Mouse (Mus musculus) stomach, postnatal 0 days (tissue): Measurements from ENCODE around the gene Sppl3. TPM values are rescaled to one million over a fixed set of nuclear protein-coding genes. Genes with fewer than 3 reads are reported as not detected.

Experiments used
- ATAC-seq: fragments of 200-750 bp; cut with Nextera tagmentation; 2 replicates; pipeline ENCODE4 v1.8.0; 2017; ENCODE audit not compliant: low FRiP score, low TSS enrichment
- DNase-seq: peaks from one replicate; pipeline ENCODE4 v3.0.0-alpha.2; 2016; ENCODE audit warnings: low spot score
- H3K27ac ChIP-seq: fragments of 300-500 bp; sonication (generic); replicated peaks from 2 replicates; pipeline ENCODE4 v1.5.1; 2014; ENCODE audit warnings: mild to moderate bottlenecking, control low read depth
- H3K27me3 ChIP-seq: fragments of 300-500 bp; sonication (generic); 2 replicates; pipeline ENCODE4 v1.6.1; 2014; ENCODE audit warnings: low read length; ENCODE audit not compliant: control insufficient read depth, insufficient read depth
- H3K36me3 ChIP-seq: fragments of 300-500 bp; sonication (generic); 2 replicates; pipeline ENCODE4 v1.6.1; 2014; ENCODE audit warnings: low read length, mixed read lengths; ENCODE audit not compliant: control insufficient read depth, insufficient read depth
- H3K4me1 ChIP-seq: fragments of 300-500 bp; sonication (generic); replicated peaks from 2 replicates; pipeline ENCODE4 v1.6.1; 2014; ENCODE audit warnings: antibody characterized with exemption; ENCODE audit not compliant: control insufficient read depth, insufficient read depth
- H3K4me2 ChIP-seq: fragments of 300-500 bp; sonication (generic); replicated peaks from 2 replicates; pipeline ENCODE4 v1.6.1; 2014; ENCODE audit warnings: low read depth, mild to moderate bottlenecking, control low read depth, moderate library complexity
- H3K4me3 ChIP-seq: fragments of 300-500 bp; sonication (generic); 2 replicates; pipeline ENCODE4 v1.5.1; 2014; ENCODE audit warnings: low read depth, low read length, control low read depth
- H3K9ac ChIP-seq: fragments of 300-500 bp; sonication (generic); 2 replicates; pipeline ENCODE4 v1.6.1; 2014; ENCODE audit warnings: mild to moderate bottlenecking, low read length, control low read depth, mixed read lengths
- H3K9me3 ChIP-seq: fragments of 300-500 bp; sonication (generic); 2 replicates; pipeline ENCODE4 v1.6.1; 2016; ENCODE audit warnings: low read length; ENCODE audit not compliant: control insufficient read depth
- CTCF ChIP-seq: IDR thresholded peaks from 2 replicates; pipeline ENCODE4 v1.5.1; 2016; ENCODE audit warnings: antibody characterized with exemption, low read depth, mild to moderate bottlenecking, moderate library complexity
- EP300 ChIP-seq: optimal IDR thresholded peaks from 2 replicates; pipeline ENCODE3; 2016; ENCODE audit warnings: antibody characterized with exemption
- WGBS: fragments of 180-500 bp; shearing (Covaris S2); extraction: QIAGEN DNeasy Blood & Tissue Kit; methylation state at CpG from one replicate; pipeline ENCODE4 v1.1.7; 2014; 5-methylcytosine and 5-hydroxymethylcytosine counted together
- polyA plus RNA-seq: library from polyadenylated mRNA; unstranded; fragments of >200 nt; fragmentation: Nextera tagmentation; extraction: Ambion mirVana; gene quantifications from 2 replicates; pipeline ENCODE4 v1.2.1, GENCODE M21; 2015

Sppl3 gene
- polyA plus RNA-seq, 1 experiment from 2014 or later: 25.2 TPM

DNA sequence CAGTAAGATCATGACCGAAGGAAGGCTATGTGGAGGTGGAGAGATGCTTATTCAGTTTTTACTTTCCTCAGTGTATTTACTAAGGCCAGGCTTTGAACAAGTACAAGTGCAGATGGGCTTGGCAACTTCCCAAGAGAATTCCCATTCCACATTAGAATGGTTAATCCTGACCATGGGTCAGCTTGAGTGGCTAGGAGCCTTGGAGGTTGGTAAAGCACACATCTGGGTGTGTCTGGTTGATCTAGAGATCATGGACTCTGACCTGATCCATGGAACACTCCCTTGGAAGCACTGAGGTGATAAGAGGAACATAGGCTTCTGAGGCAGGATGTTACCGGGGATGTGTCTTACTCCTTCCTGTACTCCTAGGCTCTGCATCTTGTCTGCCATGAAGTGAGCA is 21.7 kb downstream of the Sppl3 start:
- H3K36me3 ChIP-seq: no peaks in the 10 kb centered on the region
- peak; percentile 67; the same call in 1 of the 2 replicates for ATAC-seq
- TF ChIP-seq CTCF (no peak), EP300 (no peak)

DNA sequence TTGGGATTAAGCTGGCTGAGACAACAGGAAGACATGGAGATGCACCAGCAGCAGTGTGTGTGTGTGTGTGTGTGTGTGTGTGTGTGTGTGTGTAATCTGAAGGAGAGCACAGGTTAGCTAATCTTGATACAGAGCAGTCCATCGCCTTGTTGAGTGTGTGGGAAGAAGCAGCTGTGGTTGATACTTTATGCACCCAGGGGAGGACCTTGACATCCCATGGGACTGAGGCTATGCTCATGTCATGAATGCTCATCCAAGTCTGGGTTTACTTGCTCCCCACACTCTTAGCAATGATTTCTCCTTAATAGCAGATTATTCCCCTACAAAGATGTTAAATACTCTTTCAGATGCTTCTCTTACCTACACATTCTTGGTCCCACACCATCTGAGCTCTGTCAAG is 24.3 kb downstream of the Sppl3 start:
- H3K27ac ChIP-seq: no peak overlapping the region
- no peak overlapping the region for H3K4me3 ChIP-seq
- TF ChIP-seq EP300 (no peak), CTCF (no peak)
- no peak for DNase-seq
- 91% methylated on average over 1 of the region's 1 CpGs for WGBS
- H3K36me3 ChIP-seq: no peaks in the 10 kb centered on the region
- H3K27me3 ChIP-seq: no peaks in the 10 kb centered on the region
- no peak overlapping the region for H3K9ac ChIP-seq
- no peak for ATAC-seq
- no peak overlapping the region for H3K4me2 ChIP-seq
- no peaks in the 10 kb centered on the region for H3K9me3 ChIP-seq
- H3K4me1 ChIP-seq: peaks cover 4% of the 10 kb centered on the region; the same call in 1 of the 2 replicates

More for the DNA sequence above, 21.7 kb downstream of the Sppl3 start:
- 88% methylated on average over 2 of the region's 2 CpGs for WGBS
- Histone ChIP-seq H3K27me3 (no peaks in the 10 kb centered on the region), H3K9ac (no peak overlapping the region), H3K4me3 (no peak overlapping the region), H3K4me2 (no peak overlapping the region), H3K27ac (no peak overlapping the region), H3K4me1 (peaks cover 4% of the 10 kb centered on the region; the same call in 1 of the 2 replicates), H3K9me3 (no peaks in the 10 kb centered on the region)
- DNase-seq: no peak

DNA sequence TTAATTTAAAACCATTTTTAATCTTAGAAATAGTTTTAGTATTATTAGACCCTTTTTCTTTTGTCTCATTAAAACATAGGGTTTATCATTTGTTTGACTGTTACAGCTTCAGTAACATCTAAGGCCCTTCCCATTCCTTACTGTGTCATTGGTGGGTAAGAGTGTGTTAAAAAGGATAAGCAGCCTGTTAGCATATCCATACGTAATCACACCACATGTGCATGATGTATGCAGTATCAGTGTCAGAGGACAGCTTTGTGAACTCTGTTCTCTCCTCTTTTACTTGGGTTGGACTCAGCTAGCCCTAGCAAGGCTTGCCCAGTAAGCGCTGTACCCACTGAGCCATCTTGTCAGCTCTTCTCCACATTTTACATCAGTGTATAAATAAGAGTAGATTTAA is 26.2 kb downstream of the Sppl3 start:
- peaks cover 4% of the 10 kb centered on the region; the same call in 1 of the 2 replicates for H3K4me1 ChIP-seq
- TF ChIP-seq CTCF (no peak), EP300 (no peak)
- H3K9me3 ChIP-seq: no peaks in the 10 kb centered on the region
- no peak for DNase-seq
- H3K4me2 ChIP-seq: no peak overlapping the region
- WGBS: 88% methylated on average over 2 of the region's 2 CpGs
- no peaks in the 10 kb centered on the region for H3K36me3 ChIP-seq
- H3K27ac ChIP-seq: no peak overlapping the region
- ATAC-seq: no peak
- no peak overlapping the region for H3K9ac ChIP-seq
- no peaks in the 10 kb centered on the region for H3K27me3 ChIP-seq
- no peak overlapping the region for H3K4me3 ChIP-seq

DNA sequence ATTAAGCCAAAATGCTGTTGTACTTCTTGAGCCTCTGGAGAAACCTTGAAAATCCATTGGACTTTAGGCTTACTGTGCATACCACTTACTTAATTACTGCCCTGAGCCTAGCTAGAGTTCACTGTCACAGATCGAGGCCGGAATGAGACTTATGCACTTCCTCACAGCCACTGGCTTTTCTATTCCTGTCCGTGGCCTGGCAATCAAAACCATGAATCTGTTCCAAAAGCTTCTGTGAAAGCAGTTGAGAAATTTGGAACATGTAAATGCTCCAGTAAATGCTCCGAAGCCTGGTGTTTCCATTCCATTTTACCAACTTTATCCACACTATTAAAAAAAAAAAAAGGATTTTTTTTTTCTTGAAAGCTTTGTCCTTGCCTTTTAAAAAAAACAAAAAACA is 29.8 kb downstream of the Sppl3 start:
- Histone ChIP-seq H3K4me3 (no peak overlapping the region), H3K27me3 (no peaks in the 10 kb centered on the region), H3K36me3 (no peaks in the 10 kb centered on the region), H3K9ac (no peak overlapping the region), H3K27ac (no peak overlapping the region), H3K4me1 (no peaks in the 10 kb centered on the region), H3K9me3 (no peaks in the 10 kb centered on the region), H3K4me2 (no peak overlapping the region)
- ATAC-seq: no peak
- DNase-seq: no peak
- WGBS: 36% methylated on average over 4 of the region's 4 CpGs
- TF ChIP-seq EP300 (no peak), CTCF (no peak)

DNA sequence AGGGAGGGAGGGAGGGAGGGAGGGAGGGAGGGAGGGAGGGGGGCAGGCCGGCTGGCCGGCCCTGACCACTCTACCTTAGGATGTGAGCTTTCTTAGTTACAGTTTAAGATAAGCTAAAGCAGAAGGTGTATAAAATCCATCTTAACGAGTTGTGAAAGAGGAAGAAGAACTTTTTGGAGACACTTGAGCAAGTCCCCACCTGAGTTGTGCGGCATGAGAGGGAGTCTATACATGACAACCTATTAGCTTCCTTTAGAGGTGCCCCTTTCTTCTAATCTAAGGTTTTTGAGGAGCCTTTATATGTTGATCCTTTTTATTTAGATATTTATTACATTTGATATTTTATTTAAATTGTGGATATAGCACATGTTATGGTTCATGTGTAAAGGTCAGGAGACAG is 32.7 kb downstream of the Sppl3 start:
- no peak overlapping the region for H3K4me2 ChIP-seq
- no peaks in the 10 kb centered on the region for H3K9me3 ChIP-seq
- no peak overlapping the region for H3K9ac ChIP-seq
- DNase-seq (no peak), ATAC-seq (no peak)
- no peaks in the 10 kb centered on the region for H3K27me3 ChIP-seq
- no peak overlapping the region for H3K4me3 ChIP-seq
- 88% methylated on average over 4 of the region's 4 CpGs for WGBS
- H3K36me3 ChIP-seq: no peaks in the 10 kb centered on the region
- TF ChIP-seq EP300 (no peak), CTCF (no peak)
- no peak overlapping the region for H3K27ac ChIP-seq
- H3K4me1 ChIP-seq: no peaks in the 10 kb centered on the region

DNA sequence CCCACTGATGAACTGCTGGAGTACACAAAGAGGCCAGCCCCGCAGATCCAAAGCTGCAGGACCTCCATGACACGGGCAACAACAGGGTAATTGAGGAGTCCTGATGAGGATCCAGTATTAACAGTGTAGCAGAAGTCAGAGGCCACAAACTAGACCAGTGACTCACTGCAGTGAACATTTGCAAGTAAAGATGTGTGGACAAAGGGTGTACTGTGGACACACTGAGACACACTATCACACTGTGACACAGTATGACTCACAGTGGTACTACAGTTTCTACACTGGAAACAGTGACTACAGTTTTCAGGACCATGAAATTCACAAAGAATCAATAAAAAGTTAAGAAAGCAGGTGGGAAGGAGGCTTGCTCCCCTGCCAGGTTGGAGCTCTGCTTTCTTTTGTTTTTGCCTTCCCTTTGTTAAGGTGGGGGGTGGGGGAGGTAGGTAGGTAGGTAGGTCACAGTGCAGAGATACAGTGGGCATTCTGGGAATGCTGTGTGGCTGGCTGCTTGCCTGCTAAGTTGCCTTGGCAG is 34.3 kb downstream of the Sppl3 start:
- no peak for DNase-seq
- no peaks in the 10 kb centered on the region for H3K36me3 ChIP-seq
- no peak overlapping the region for H3K4me2 ChIP-seq
- no peaks in the 10 kb centered on the region for H3K9me3 ChIP-seq
- H3K9ac ChIP-seq: no peak overlapping the region
- H3K27ac ChIP-seq: peak overlapping the region; percentile 49; the same call in 1 of the 2 replicates
- peak; percentile 93 for ATAC-seq
- H3K27me3 ChIP-seq: no peaks in the 10 kb centered on the region
- TF ChIP-seq EP300 (no peak), CTCF (no peak)
- 80% methylated on average over 2 of the region's 2 CpGs for WGBS
- H3K4me1 ChIP-seq: no peaks in the 10 kb centered on the region
- no peak overlapping the region for H3K4me3 ChIP-seq
